Mouse (Mus musculus) left cerebral cortex, postnatal 14 days (tissue): ENCODE measurements around the gene Pkdrej. TPM values are rescaled to one million over a fixed set of nuclear protein-coding genes. Genes with fewer than 3 reads are reported as not detected.
A peak's percentile ranks its signal among the peaks of the same experiment; 100 is the strongest.
"Not testable (repeated sequence)": the region's sequence is repeated elsewhere in the genome, so short reads cannot be mapped to it uniquely, and the experiment has no call there.

ENCODE experiments used
- DNase-seq, 2 experiments: peaks; one replicate each; pipeline ENCODE4 v3.0.0; 2021 to 2022; ENCODE audit warnings: low spot score in 2 of 2, mixed read lengths in 1 of 2
- intact Hi-C: fragments of 180-260 bp; cut with DNase I; formaldehyde crosslinking; loops from one replicate; pipeline ENCODE4 v1.15.1; 2025
- long read RNA-seq, 2 experiments: library from polyadenylated mRNA; stranded (forward); transcript quantifications; one replicate each; pipeline ENCODE4 v2.0.0; 2021
- total RNA-seq, 2 experiments: library from RNA; stranded (reverse); gene quantifications; 2 replicates each; pipeline ENCODE4 v1.2.3; 2021

Gene Pkdrej
- total RNA-seq, result under 1 TPM; 0.34 to 0.51 TPM
- long read RNA-seq, experiment 1, result 0 reads
- long read RNA-seq, experiment 2, full-length matches to known transcripts, result 1 of 1 reads
- long read RNA-seq, experiment 2, partial matches to known transcripts, result 0 of 1 reads
- long read RNA-seq, experiment 2, other reads (novel, unspliced or antisense), result 0 of 1 reads

- intact Hi-C loops, result no loop called here
- peak in 1 of 2 experiments; percentile 15 for DNase-seq
Observed at GRCm38 (mm10) chr15:85821203-85822010, at the start of gene Pkdrej. Gene Pkdrej (minus strand): TSS chr15:85821734.

GRCm38 (mm10) chr15:85867696-85868095 lies 46.2 kb upstream of the Pkdrej start:
- intact Hi-C loops, result loop anchor here (1.0 to 5.0 kb wide), 2 partner anchors 151 to 270 kb away; no protein-coding TSS in a partner anchor
- DNase-seq, result peak; percentile 78 to 82

GRCm38 (mm10) chr15:85865913-85866312 lies 44.4 kb upstream of the Pkdrej start:
- intact Hi-C loops, result loop anchor here (5.0 kb wide), 1 partner anchor 269 kb away; no protein-coding TSS in a partner anchor
- DNase-seq, result not testable (repeated sequence)

GRCm38 (mm10) chr15:85859490-85860031 lies 38.0 kb upstream of the Pkdrej start, which contains the start of gene Gtse1:
Gene Gtse1 (plus strand): TSS chr15:85859745.
- intact Hi-C loops, result no loop called here
- DNase-seq, result peak; percentile 96 to 98

- DNase-seq, result no peak
- intact Hi-C loops, result no loop called here
Observed at GRCm38 (mm10) chr15:85858980-85859489, 37.5 kb upstream of the Pkdrej start.

GRCm38 (mm10) chr15:85851656-85852392 lies 30.3 kb upstream of the Pkdrej start:
- DNase-seq, result no peak
- intact Hi-C loops, result no loop called here

GRCm38 (mm10) chr15:85845071-85845470 lies 23.5 kb upstream of the Pkdrej start:
- DNase-seq, result no peak
- intact Hi-C loops, result no loop called here

GRCm38 (mm10) chr15:85841796-85842360 lies 20.3 kb upstream of the Pkdrej start:
- intact Hi-C loops, result no loop called here
- DNase-seq, result no peak

- intact Hi-C loops, result no loop called here
- no peak for DNase-seq
Observed at GRCm38 (mm10) chr15:85840983-85841382, 19.4 kb upstream of the Pkdrej start.

- DNase-seq, result no peak
- intact Hi-C loops, result no loop called here
Observed at GRCm38 (mm10) chr15:85836887-85837286, 15.4 kb upstream of the Pkdrej start.

GRCm38 (mm10) chr15:85835335-85835734 lies 13.8 kb upstream of the Pkdrej start:
- intact Hi-C loops, result no loop called here
- no peak for DNase-seq

GRCm38 (mm10) chr15:85832599-85832998 lies 11.1 kb upstream of the Pkdrej start:
- DNase-seq, result no peak
- intact Hi-C loops, result no loop called here

- intact Hi-C loops, result no loop called here
- peak; percentile 64 to 81 for DNase-seq
Observed at GRCm38 (mm10) chr15:85831954-85832590, 10.5 kb upstream of the Pkdrej start, which contains the start of gene Ttc38. Gene Ttc38 (plus strand): TSS chr15:85832306.

- no peak for DNase-seq
- intact Hi-C loops, result no loop called here
Observed at GRCm38 (mm10) chr15:85829470-85829869, 7.9 kb upstream of the Pkdrej start.

GRCm38 (mm10) chr15:85828071-85828470 lies 6.5 kb upstream of the Pkdrej start:
- DNase-seq, result no peak
- intact Hi-C loops, result no loop called here

GRCm38 (mm10) chr15:85826676-85827075 lies 5.1 kb upstream of the Pkdrej start:
- DNase-seq, result no peak
- intact Hi-C loops, result no loop called here

- intact Hi-C loops, result no loop called here
- peak in 1 of 2 experiments; percentile 14 for DNase-seq
Observed at GRCm38 (mm10) chr15:85822011-85822359, 451 bp upstream of the Pkdrej start.

- intact Hi-C loops, result loop anchor here (5.0 kb wide), 1 partner anchor 76 kb away; no protein-coding TSS in a partner anchor
Observed at GRCm38 (mm10) chr15:85813428-85813827, 8.1 kb downstream of the Pkdrej start.

More at GRCm38 (mm10) chr15:85813428-85813827, 8.1 kb downstream of the Pkdrej start:
- DNase-seq, result no peak
